Mouse (Mus musculus) liver, adult 2 months (tissue): ENCODE data around the gene Gm20721.

ENCODE experiments used
- CTCF ChIP-seq: fragments of 200-500 bp; IDR thresholded peaks from 2 replicates; pipeline ENCODE4 v1.5.1; 2011; ENCODE audit warnings: low read depth, low read length, control low read depth
- POLR2A ChIP-seq: fragments of 200-500 bp; IDR thresholded peaks from 2 replicates; pipeline ENCODE4 v1.6.1; 2011; ENCODE audit warnings: low read length, control low read depth; ENCODE audit not compliant: insufficient read depth; ENCODE audit errors: extremely low read depth

GRCm38 (mm10) chr2:174343566-174343965, 2.9 kb downstream of the Gm20721 start:
- TF ChIP-seq CTCF (no peak), POLR2A (no peak)
